Mouse (Mus musculus): ENCODE measurements around the gene Lingo2.
"Not testable (repeated sequence)": the region's sequence is repeated elsewhere in the genome, so short reads cannot be mapped to it uniquely, and the experiment has no call there.

The Lingo2 gene

DNA sequence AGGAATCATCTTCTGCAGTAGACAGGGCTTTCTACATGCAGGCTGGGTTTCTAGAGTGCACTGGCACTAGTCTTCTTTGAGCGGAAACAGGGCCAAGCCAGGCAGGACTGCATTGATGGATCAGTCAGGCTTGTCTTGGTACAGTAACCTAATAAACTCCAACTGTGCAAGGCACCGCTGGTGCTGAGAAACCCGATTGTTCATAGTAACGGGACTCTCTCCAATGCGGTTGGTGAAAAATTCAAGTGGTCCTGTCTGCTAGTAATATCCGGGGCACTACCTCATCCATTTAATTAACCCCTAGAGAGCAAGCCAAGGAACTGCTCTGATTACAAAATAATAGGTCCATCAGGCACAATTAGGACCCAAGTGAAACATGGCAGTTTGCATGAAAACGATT, 1106.4 kb downstream of the Lingo2 start:
- no peak for DNase-seq (ENCODE audit: low spot score in 2 of 2)

DNA sequence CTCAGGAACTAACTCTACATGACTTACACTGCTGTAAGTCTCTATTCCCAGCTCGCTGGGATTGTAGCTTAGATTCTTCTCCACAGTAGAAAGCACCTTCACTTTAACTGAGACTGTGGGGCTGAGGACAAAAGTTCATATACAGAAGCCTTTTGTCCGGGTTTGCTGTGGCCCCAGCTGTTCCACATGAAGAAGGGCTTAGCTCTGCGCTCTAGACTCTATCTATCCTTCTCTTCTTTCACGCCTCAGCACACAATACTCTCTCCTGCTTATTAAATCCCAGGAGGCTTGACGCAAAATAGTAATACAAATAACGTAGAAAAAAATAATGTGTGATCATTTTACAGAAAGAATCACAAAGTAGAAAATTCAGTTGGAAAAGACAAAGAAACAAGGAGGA, 1107.0 kb downstream of the Lingo2 start:
- no peak for DNase-seq (ENCODE audit: low spot score in 2 of 2)

DNA sequence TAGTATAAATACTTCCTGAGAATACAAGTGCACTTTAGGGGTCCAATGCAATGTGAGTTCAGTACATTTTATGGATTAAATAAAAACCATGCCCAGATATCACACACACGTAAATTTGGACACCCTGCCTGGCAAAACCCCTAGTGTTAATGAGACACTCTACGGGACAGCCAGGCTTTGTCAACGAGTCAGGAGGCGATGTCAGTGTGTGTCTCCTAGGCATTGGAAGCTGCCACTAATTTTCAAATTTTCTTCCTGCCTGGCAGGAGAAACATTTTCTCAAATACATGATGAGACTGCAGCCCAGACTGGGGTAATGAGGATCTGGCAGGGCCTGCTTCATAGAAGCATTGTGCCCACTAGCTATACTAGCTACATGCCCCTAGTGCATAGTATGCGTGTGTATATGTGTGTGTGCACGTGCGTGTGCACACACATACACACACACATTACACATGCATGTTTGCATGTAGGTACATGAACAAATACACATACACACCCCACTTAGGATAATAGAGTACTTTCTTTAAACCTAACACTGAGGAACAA, 1128.2 kb downstream of the Lingo2 start:
- DNase-seq (ENCODE audit: low spot score in 2 of 2), result no peak

DNA sequence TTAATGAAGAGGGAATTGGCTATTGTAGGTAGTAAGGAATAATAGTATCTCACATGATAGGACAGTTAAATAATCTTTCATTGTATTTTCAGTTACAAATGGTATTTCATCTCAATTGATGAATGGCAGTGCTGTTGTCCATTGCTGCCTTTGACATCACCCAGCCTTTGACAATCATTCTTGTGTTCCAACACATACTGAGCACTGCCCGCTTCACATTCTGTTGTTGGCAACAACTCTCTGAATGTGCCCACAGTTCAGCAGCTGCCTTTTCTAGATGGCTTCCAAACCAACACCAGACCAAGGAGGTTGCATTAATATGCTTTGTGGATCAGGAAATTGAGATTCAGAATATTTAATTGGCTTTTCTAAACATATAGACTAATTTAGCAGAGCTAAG, 1130.8 kb downstream of the Lingo2 start:
- no peak for DNase-seq (ENCODE audit: low spot score in 2 of 2)

DNA sequence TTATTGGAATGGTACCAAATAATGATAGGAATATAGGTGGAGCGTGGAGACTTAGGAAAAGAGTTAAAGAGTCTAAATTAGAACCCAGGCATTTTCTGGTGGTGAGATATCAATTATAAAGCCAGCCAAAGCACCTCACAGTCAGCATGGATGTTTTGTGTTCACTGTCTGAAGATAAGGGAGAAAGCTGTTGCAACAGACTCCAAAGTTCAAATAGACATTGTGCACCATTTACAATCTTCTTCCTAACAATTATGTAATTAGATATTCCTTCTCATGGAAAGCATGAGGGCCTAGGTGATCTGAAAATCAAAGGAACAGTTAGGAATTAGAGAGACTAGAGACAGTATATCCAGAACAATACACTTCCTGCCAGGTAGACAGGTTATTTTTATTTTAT, 1136.8 kb downstream of the Lingo2 start:
- no peak for DNase-seq (ENCODE audit: low spot score in 2 of 2)

DNA sequence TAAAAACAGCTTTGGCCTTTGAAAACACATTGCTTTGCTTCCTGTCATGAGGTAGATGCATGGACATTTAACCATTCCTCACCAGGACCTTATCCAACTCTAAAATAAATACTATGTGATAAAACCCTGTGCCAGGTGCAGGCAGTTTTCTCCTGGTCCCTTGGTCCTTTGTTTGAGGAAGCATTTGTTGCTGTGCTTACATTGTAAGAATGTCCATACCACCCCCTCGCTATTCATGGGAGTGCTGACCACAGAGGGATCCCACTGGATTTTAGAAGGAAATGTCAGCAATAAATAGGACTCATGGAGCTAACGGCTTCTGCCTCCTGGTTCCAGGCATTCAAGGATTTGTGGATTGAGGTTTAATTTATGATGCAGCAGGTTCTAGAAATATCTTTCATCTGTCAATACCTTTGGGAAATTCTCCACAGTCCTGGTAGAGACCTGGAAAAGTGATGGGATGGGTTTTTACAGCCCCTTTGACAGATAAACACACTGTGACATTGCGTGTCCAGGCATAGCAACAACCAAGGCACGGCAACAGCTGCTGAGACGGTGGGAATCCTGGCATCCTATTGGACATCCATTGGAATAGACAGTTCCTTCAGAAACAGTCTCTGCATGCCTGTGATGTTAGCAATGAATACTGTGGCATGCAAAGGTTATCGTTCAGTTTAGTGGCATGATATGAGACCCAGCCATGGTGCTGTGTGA, 1143.9 kb downstream of the Lingo2 start:
- DNase-seq (ENCODE audit: low spot score in 2 of 2), result no peak

DNA sequence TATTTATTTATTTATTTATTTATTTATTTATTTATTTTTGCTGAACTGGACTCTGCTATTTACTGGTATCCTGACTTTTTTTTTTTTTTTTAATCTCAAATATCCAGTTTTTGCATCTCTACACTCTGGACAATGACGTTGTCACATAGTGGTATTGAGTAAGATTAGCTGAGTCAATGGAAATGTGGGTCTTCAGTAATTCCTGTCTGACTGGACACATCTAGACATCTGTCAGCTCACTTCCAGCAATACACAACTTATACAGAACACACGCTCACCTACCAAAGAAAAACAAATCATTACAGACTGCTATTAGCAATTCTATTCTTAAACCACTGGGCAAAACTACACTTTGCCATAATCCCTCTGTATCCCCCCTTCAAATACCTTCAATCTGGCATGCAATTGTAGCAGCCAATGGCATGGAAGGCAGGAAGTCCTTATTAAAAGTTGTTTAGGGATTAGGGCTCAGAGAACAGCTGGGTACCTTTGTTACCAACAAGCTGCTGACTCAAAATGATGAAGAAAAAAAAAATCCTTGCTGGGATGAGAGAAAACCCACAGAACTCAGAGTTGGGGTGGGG, 1144.6 kb downstream of the Lingo2 start:
- no peak for DNase-seq (ENCODE audit: low spot score in 2 of 2)

DNA sequence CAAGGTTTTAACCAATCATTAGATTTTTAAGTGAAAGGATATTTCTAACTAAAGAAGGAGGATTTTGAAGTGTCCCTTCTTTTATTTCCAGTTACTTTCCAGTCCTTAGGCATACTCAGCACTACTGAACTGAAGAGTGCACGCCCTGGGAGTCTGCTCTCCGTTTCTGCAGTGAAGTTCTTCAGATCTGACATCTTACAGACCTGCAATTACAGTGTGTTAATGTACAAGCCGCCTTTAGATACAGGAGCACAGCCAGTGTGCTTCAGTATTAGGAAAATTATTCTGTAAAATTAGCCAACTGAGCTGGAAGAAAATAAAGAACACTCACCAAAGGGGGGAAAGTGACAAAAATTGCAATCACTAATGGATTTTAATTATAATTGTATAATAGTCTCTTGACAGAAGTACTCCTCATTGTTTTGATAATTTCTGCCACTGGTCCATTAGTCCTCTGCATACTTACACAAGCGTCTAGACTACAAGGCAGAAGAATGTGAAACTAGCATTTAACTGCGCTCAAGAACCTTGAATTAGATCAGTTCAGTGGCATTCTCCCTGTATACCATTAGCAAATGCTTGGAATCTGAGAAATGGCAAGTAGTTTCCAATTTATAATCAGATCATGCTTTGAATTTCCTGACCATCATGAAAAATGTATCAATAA, 1167.2 kb downstream of the Lingo2 start:
- DNase-seq (ENCODE audit: low spot score in 2 of 2), result no peak

DNA sequence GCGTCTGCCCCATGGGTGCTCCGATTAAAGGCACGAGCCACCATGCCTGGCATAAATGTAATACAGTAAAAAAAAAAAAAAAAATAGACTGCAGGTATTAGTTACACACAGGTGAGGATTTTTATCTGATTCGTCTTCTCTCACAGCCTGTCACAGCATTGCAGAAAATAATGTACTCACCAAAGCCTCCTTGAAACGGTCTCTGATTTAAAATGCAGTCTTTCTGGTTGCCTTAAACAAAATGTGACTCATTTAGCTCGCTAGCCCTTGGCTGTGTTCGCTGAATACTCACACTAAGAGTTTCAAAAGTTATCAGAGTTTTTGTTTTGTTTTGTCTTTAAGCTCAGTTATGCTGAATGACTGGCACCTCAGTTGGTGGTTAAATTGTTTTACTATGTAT, 1180.7 kb downstream of the Lingo2 start:
- no peak for DNase-seq (ENCODE audit: low spot score in 2 of 2)

DNA sequence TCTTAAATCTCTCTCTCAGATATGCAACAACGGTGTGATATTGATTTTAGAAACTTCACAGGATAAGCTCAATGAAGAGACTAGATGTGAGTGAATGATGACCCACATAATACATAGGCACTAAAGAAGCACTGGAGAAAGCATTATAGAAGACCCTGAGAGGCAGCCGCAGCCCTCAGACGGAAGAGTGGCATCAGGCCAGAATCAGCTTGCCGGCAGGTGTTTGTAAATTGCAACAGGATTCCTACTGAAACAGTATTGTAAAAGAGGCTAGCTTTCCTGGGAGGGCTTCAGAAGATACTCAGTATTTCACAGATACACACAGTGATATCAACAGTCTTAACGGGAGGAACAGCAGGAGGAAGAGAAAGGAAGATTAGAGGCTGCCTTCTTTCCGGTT, 1184.6 kb downstream of the Lingo2 start:
- DNase-seq (ENCODE audit: low spot score in 2 of 2), result no peak

DNA sequence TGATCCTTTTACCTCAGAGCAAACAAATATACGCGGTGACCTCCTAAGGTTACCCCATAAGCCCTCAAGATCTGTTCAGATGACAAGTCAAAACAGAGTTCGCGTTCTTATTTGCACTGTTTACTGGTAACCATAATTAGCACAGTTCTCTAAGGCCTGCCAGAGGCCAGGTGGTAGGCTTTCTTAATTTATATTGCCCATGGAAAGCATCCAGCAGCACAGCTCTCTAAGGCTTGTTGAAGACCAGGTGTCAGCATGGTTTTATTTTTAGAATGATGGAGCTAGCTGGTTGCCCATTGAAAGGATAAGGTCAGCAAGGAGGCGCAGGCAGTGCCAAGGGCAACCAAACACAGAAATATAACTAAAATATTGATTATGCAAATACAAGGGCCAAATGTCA, 1190.4 kb downstream of the Lingo2 start:
- DNase-seq (ENCODE audit: low spot score in 2 of 2), result no peak

DNA sequence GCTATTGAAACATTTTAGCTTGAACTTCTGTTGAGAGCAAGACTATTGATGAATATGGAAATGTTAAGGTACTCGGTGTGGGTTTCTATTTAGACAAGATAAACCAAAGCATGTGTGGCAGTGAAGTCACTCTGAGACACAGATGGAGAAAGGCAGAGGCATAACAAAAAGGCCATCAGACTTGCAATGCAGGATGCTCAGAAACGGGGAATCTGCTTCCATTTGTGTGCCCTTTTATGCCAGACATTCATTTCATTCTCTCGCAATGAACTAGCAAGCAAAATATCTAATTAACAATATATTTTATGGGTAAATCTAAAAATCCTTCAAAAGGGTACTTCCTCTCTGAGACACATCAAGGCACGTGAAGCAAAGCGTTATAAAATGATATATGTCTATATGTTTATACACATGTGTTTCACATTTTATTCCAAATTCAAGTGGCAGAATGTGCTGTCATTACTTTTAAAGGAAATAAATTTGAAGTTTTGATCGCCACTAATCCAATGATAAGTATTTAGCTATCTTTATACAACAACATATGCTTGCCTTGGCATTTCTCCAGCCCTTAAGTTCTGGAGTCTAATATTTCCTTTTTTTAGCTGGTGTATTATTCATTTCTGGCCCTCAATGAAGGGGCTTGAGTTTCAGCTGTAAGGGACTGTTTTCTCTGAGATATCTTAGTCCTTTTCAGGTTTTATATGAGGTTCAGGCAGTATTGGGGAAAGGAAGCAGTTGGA, 1199.3 kb downstream of the Lingo2 start:
- DNase-seq (ENCODE audit: low spot score in 2 of 2), result no peak

DNA sequence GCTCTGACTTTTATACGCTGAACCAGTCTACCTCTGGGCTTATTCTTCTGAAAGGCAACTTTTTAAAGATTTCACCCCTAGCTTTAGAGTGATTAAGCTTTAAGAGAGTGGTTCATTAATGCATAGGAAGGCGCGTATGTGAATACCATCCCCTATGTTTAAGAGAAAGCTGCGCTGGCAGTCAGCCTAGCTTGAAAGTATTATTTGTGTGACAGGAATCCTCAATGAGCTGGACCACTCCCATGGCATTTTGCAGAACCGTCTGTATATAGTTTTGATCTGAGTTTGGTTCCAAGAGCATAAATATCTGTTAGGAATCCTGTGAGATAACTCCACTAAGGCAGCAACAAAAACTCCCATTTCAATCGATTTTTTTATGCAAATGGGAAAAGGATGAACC, 1204.9 kb downstream of the Lingo2 start:
- no peak for DNase-seq (ENCODE audit: low spot score in 2 of 2)

DNA sequence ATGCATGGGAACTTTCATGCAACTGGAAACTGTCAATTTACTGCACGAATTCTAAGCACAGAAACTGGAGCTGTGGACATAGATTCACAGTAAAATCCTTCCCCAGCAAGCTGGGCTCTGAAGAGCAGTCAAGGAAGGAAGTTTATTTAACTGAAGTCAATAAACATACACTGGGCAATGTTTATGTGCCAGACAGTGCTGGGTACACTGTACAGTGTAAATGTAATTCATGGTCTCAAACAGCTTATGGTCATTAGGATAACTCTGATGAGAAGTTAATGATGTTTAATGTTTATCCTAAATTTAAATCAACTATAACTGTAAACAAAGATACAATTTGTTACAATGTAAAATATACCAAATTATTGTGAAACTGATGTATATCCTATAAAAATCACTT, 1226.8 kb downstream of the Lingo2 start:
- DNase-seq (ENCODE audit: low spot score in 2 of 2), result no peak

DNA sequence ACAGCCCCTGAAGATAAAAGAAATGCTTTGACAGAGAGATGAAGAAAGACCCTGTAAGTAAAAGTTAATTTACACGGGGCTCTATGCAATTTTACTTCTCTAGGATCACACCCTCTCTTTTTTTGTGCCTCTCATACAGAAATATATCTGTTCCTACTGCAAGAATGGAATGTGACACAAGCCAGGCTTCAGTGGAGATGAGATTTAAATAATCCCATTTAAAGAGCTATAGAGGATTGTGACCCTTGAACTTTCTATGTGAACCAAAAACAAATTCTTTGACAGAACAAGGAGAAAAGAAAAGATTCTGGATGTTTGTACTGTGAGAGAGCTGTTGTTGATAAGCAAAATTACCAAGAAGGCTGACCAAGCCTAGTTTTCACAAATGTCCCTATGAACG, 1247.4 kb downstream of the Lingo2 start:
- DNase-seq (ENCODE audit: low spot score in 2 of 2), result no peak

DNA sequence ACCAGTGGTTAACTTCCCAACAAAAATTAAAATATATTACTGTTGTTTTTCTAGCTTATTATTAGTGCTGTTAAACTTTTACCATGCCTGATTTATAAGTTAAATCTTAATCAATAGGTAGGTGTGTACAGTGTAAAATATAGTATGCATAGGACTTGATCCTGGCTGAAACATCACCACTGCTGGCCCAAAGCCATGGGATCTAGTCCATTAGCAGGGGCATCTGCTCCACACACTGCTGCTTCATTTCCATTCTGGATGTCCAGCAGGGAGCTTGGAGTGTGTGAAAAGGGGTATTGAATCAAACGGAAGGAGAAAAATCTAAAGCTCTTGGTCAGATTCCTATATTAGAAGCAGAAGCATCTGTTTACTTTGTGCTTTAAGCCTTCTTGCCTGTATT, 1248.9 kb downstream of the Lingo2 start:
- no peak for DNase-seq (ENCODE audit: low spot score in 2 of 2)

DNA sequence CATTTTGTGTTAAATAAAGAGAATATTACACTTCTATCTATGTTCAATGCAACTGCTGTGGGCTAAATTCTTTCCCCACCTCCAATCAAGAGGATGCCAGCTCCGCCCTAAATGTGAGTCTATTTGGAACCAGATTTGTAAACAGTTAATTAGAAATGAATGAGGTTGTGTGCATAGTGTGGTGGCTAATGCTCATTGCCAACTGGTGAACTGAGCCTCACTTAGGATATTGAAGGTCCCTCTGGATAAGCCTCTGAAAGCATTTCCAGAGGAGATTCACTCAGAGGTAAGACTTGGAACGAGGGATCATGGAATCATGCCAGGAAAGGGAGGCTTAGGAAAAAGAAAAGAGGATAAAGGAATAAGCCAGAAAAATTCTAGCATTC, 1256.4 kb downstream of the Lingo2 start:
- no peak for DNase-seq (ENCODE audit: low spot score in 2 of 2)

DNA sequence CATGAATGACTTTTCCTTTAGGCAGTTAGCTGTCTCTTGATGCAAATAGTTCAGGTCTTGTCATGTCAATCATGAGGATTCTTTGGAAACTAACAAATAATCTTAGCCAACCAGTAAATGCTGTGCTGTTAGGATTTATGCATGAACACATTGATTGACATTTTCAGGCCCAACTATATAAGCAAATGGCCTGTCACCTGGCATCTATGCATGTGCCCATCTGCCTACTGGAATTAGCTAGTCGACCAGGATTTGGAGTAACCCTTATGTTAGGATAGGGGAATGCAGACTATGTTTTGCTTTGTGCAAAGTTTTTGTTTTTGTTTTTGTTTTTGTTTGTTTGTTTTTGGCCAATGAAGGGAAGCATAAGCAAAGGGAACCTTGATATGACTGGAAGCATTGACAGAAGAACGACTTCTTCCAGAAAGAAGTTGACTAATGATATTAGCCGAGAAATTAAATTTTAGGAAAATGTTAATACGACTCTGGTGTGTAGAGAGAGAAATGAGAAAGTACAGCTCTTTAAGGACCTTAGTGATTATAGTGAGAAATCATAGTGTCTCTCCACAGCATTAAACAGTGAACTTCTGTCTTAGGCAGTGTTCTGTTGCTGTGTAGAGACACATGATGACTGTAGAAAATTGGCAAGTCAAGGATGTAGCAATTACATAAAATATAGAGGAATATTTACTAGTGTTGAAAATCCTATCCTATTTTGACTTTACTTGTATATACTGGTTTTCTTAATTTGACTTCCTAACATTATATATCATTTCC, 1257.0 kb downstream of the Lingo2 start:
- no peak for DNase-seq (ENCODE audit: low spot score in 2 of 2)

DNA sequence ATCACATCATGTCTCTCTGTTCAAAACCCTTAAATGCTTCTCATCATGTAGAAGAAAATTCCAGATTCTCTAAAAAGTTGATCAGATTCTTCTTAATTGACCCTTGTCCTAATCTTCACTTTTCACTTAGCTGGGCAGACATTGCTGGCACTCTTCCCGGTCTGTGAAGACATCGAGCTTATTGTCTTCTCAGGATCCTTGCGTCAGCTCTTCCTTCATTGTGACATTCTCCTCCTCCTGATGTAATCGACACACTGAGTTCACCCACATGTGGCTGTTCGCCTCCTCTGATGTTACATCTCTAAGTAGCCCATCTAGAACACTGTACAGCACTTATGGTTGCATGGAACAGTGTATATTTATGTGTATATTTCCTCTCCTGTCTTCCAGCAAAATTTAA, 1261.0 kb downstream of the Lingo2 start:
- DNase-seq (ENCODE audit: low spot score in 2 of 2), result no peak

DNA sequence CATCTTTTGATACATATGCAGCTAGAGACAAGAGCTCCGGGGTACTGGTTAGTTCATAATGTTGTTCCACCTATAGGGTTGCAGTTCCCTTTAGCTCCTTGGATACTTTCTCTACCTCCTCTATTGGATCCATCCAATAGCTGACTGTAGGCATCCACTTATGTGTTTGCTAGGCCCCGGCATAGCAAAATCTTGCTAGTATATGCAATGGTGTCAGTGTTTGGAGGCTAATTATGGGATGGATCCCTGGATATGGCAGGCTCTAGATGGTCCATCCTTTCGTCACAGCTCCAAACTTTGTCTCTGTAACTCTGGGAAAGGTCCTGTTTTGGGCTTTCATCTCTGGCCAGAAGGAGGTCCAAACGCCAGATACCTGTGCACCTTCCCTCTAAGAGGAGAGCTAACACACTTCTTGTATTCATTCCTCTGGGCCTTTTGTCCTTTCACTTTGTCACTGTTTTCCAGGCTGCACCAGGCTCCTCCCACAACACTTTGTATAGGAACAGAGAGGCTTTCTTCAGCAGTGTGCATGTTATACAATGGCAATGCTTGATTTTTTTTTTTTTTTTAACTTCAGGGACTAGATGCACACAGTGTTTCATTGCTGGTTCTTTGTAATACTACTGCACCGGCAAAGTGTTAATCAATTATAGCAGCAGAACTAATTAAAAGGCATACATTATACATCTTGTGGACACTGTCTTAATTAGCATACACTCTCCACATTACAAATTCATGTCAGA, 1262.9 kb downstream of the Lingo2 start:
- DNase-seq (ENCODE audit: low spot score in 2 of 2), result not testable (repeated sequence)
